Mouse (Mus musculus) v-Abl transformed pro-B cells (cell line): ENCODE measurements around the gene Bmp7.

Experiments used
- in situ Hi-C, 2 experiments: fragments of 400-800 bp; cut with MboI; formaldehyde crosslinking; loops; one replicate each; pipeline ENCODE4 v1.15.1; 2025; ENCODE audit not compliant: unreplicated experiment in 2 of 2

Bmp7 gene

GRCm38 (mm10) chr2:172824906-172825784, 115.0 kb downstream of the Bmp7 start:
- in situ Hi-C loops = loop anchor here (5.0 to 25.0 kb wide), 4 partner anchors 343 to 737 kb away; partner anchors contain the start of gene Fam210b (in 2 of the 2)

DNA sequence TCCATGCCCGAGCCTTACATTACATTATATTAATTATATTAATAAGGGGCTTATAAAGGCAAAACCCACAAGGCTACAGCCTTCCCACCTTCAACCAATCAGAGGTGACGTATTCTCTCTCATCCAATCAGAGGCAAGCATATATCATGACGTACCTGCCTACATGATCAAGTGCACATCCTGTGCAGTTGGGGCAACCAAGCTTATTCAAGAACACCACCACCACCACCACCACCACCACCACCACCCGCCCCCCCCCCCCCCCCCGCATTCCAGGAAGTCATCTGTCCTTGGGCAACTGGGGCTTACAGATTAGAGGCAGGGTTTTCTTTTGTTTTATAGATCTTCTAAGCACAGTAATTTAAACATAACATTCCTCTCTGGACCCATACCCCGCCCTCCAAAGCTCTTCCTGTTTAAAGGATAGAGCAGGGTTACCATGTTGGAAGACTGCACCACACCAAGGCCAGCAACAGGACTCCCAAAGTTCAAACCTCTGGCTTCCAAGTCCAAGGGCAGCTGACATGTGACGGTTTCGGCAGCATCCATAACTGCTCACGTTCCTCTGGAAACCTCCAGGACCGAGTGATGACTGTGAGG, 121.4 kb downstream of the Bmp7 start:
- in situ Hi-C loops = loop anchor here (25.0 kb wide), 1 partner anchor 481 kb away; the partner anchor contains the start of gene Fam210b (in 2 of the 2)
